Mouse (Mus musculus): ENCODE results near the gene Slc2a12.

DNA sequence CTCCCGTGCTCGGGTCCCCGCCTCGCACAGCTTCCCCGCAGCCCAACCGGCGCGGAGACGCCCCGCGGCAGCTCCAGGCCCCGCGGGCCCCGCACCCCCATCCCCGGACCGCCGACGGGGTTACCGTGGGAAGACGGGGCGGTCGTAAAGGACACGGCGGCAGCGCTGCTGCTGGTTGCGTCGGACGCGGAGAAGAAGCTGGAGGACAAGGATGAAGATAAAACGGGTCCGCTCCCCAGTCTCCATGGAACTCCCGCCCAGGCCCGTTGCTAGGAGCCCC lies 86.1 kb downstream of the Slc2a12 start:
- TF ChIP-seq POLR2AphosphoS2 (IDR thresholded peaks at IDR 0.05; ENCODE audit: insufficient read length, low read depth): no peak
- TF ChIP-seq CEBPB (IDR thresholded peaks at IDR 0.05; ENCODE audit: insufficient read depth, poor library complexity, severe bottlenecking): no peak
- TF ChIP-seq POLR2A (IDR thresholded peaks at IDR 0.05; ENCODE audit: insufficient read length, low read depth): no peak
- TF ChIP-seq USF1 (IDR thresholded peaks at IDR 0.05; ENCODE audit: low read depth): no peak
- TF ChIP-seq MAX (IDR thresholded peaks at IDR 0.05; ENCODE audit: low read depth): no peak
- no peak for TF ChIP-seq TCF12 (IDR thresholded peaks at IDR 0.05; ENCODE audit: insufficient read depth, poor library complexity, severe bottlenecking)
- no peak for TF ChIP-seq MYOG (IDR thresholded peaks at IDR 0.05; ENCODE audit: control insufficient read depth in 1 of 3, insufficient read depth in 1 of 3, insufficient read length in 2 of 3, low read depth in 2 of 3)
- no peak for TF ChIP-seq SRF (IDR thresholded peaks at IDR 0.05; ENCODE audit: control insufficient read depth, insufficient read length, low read depth)
- TF ChIP-seq MYOD1 (IDR thresholded peaks at IDR 0.05; ENCODE audit: control insufficient read depth in 1 of 3, insufficient read length in 2 of 3, low read depth in 2 of 3): no peak
- no peak for TF ChIP-seq TCF3 (IDR thresholded peaks at IDR 0.05; ENCODE audit: insufficient read length, low read depth)
